Mouse (Mus musculus): ENCODE measurements around the gene Scaf1. TPM values are rescaled to one million over a fixed set of nuclear protein-coding genes. Genes with fewer than 3 reads are reported as not detected.

Scaf1 gene
- total RNA-seq, 1 experiment, result 39.2 TPM

- H3K36me3 ChIP-seq (ENCODE audit: control insufficient read depth, insufficient read depth, low read length, poor library complexity, severe bottlenecking), result no peaks in the 10 kb centered on the region
- in situ Hi-C loops (cut with MboI; ENCODE audit: low sequenced_read_pairs in 2 of 2, unreplicated experiment in 2 of 2), result no loop called here
- H3K9ac ChIP-seq (ENCODE audit: insufficient read depth, low read depth, low read length, poor library complexity, severe bottlenecking), result no peak overlapping the region
- no peaks in the 10 kb centered on the region for H3K9me3 ChIP-seq (ENCODE audit: control insufficient read depth, insufficient read depth, low read depth, low read length)
- peaks cover 0 to 19% of the 10 kb centered on the region in 2 experiments; a peak in 2 of 4 replicates for H3K4me1 ChIP-seq (ENCODE audit: control insufficient read depth in 2 of 2, insufficient read depth in 2 of 2, low read length in 2 of 2, poor library complexity in 1 of 2)
- H3K27ac ChIP-seq (ENCODE audit: insufficient read depth, low read depth, low read length, poor library complexity, severe bottlenecking), result no peak overlapping the region
- no peak overlapping the region for H3K4me3 ChIP-seq (ENCODE audit: insufficient read depth in 1 of 2, low read depth in 1 of 2, low read length in 2 of 2, poor library complexity in 1 of 2, severe bottlenecking in 1 of 2)
- DNase-seq (ENCODE audit: low read depth, low spot score), result no peak
- TF ChIP-seq CHD2 (IDR thresholded peaks at IDR 0.05; ENCODE audit: low read depth, low read length) (no peak), HCFC1 (IDR thresholded peaks at IDR 0.05; ENCODE audit: borderline replicate concordance, insufficient read depth, low read length) (no peak), MAFK (IDR thresholded peaks at IDR 0.05; ENCODE audit: insufficient read depth, low read depth, low read length) (no peak), ZNF384 (IDR thresholded peaks at IDR 0.05; ENCODE audit: low read depth, low read length) (no peak), ZC3H11A (IDR thresholded peaks at IDR 0.05; ENCODE audit: borderline replicate concordance, low read depth, low read length) (no peak)
Observed at GRCm38 (mm10) chr7:45020225-45020624, 4.1 kb upstream of the Scaf1 start.

GRCm38 (mm10) chr7:45019031-45019571 is 2.9 kb upstream of the Scaf1 start:
- peaks cover 3 to 15% of the 10 kb centered on the region in 2 experiments; a peak in 3 of 4 replicates for H3K4me1 ChIP-seq (ENCODE audit: control insufficient read depth in 2 of 2, insufficient read depth in 2 of 2, low read length in 2 of 2, poor library complexity in 1 of 2)
- H3K9ac ChIP-seq (ENCODE audit: insufficient read depth, low read depth, low read length, poor library complexity, severe bottlenecking), result 0 out of 2 replicates have a peak overlapping the region, but pooled peaks have one; percentile 14
- H3K36me3 ChIP-seq (ENCODE audit: control insufficient read depth, insufficient read depth, low read length, poor library complexity, severe bottlenecking), result no peaks in the 10 kb centered on the region
- no peak overlapping the region for H3K27ac ChIP-seq (ENCODE audit: insufficient read depth, low read depth, low read length, poor library complexity, severe bottlenecking)
- in situ Hi-C loops (cut with MboI; ENCODE audit: low sequenced_read_pairs in 2 of 2, unreplicated experiment in 2 of 2), result no loop called here
- H3K4me3 ChIP-seq (ENCODE audit: insufficient read depth in 1 of 2, low read depth in 1 of 2, low read length in 2 of 2, poor library complexity in 1 of 2, severe bottlenecking in 1 of 2), result peak overlapping the region in 1 of 2 experiments; percentile 25; a peak in 2 of 4 replicates
- no peaks in the 10 kb centered on the region for H3K9me3 ChIP-seq (ENCODE audit: control insufficient read depth, insufficient read depth, low read depth, low read length)
- no peak for TF ChIP-seq ZC3H11A (IDR thresholded peaks at IDR 0.05; ENCODE audit: borderline replicate concordance, low read depth, low read length)
- DNase-seq (ENCODE audit: low read depth, low spot score), result no peak

- Histone ChIP-seq H3K9ac (ENCODE audit: insufficient read depth, low read depth, low read length, poor library complexity, severe bottlenecking) (peak within 1 kb of the TSS; percentile 64), H3K4me1 (ENCODE audit: control insufficient read depth in 2 of 2, insufficient read depth in 2 of 2, low read length in 2 of 2, poor library complexity in 1 of 2) (peaks cover 3 to 15% of the 10 kb centered on the region in 2 experiments; a peak in 3 of 4 replicates), H3K9me3 (ENCODE audit: control insufficient read depth, insufficient read depth, low read depth, low read length) (no peaks in the 10 kb centered on the region), H3K36me3 (ENCODE audit: control insufficient read depth, insufficient read depth, low read length, poor library complexity, severe bottlenecking) (peaks cover 13% of the 10 kb centered on the region), H3K27ac (ENCODE audit: insufficient read depth, low read depth, low read length, poor library complexity, severe bottlenecking) (no peak within 1 kb of the TSS), H3K4me3 (ENCODE audit: insufficient read depth in 1 of 2, low read depth in 1 of 2, low read length in 2 of 2, poor library complexity in 1 of 2, severe bottlenecking in 1 of 2) (peak within 1 kb of the TSS; percentile 64 to 79)
- in situ Hi-C loops (cut with MboI; ENCODE audit: low sequenced_read_pairs in 2 of 2, unreplicated experiment in 2 of 2), result no loop called here
- TF ChIP-seq MAFK (IDR thresholded peaks at IDR 0.05; ENCODE audit: insufficient read depth, low read depth, low read length) (no peak), ZC3H11A (IDR thresholded peaks at IDR 0.05; ENCODE audit: borderline replicate concordance, low read depth, low read length) (no peak), CHD2 (IDR thresholded peaks at IDR 0.05; ENCODE audit: low read depth, low read length) (no peak), ZNF384 (IDR thresholded peaks at IDR 0.05; ENCODE audit: low read depth, low read length) (no peak), HCFC1 (IDR thresholded peaks at IDR 0.05; ENCODE audit: borderline replicate concordance, insufficient read depth, low read length) (no peak)
- peak; percentile 99 for DNase-seq (ENCODE audit: low read depth, low spot score)
Observed at GRCm38 (mm10) chr7:45017242-45018061, 1.3 kb upstream of the Scaf1 start, which contains the start of gene Rras. TSS of gene Rras (plus strand) at chr7:45017961.

- DNase-seq (ENCODE audit: low read depth, low spot score), result no peak
- Histone ChIP-seq H3K4me3 (ENCODE audit: insufficient read depth in 1 of 2, low read depth in 1 of 2, low read length in 2 of 2, poor library complexity in 1 of 2, severe bottlenecking in 1 of 2) (peak overlapping the region; percentile 59 to 79), H3K36me3 (ENCODE audit: control insufficient read depth, insufficient read depth, low read length, poor library complexity, severe bottlenecking) (peaks cover 20% of the 10 kb centered on the region), H3K4me1 (ENCODE audit: control insufficient read depth in 2 of 2, insufficient read depth in 2 of 2, low read length in 2 of 2, poor library complexity in 1 of 2) (peaks cover 3 to 15% of the 10 kb centered on the region in 2 experiments; a peak in 3 of 4 replicates), H3K9ac (ENCODE audit: insufficient read depth, low read depth, low read length, poor library complexity, severe bottlenecking) (peak overlapping the region; percentile 46), H3K9me3 (ENCODE audit: control insufficient read depth, insufficient read depth, low read depth, low read length) (no peaks in the 10 kb centered on the region), H3K27ac (ENCODE audit: insufficient read depth, low read depth, low read length, poor library complexity, severe bottlenecking) (no peak overlapping the region)
- in situ Hi-C loops (cut with MboI; ENCODE audit: low sequenced_read_pairs in 2 of 2, unreplicated experiment in 2 of 2), result no loop called here
- TF ChIP-seq ZC3H11A (IDR thresholded peaks at IDR 0.05; ENCODE audit: borderline replicate concordance, low read depth, low read length) (no peak), CHD2 (IDR thresholded peaks at IDR 0.05; ENCODE audit: low read depth, low read length) (no peak), ZNF384 (IDR thresholded peaks at IDR 0.05; ENCODE audit: low read depth, low read length) (no peak), HCFC1 (IDR thresholded peaks at IDR 0.05; ENCODE audit: borderline replicate concordance, insufficient read depth, low read length) (no peak)
Observed at GRCm38 (mm10) chr7:45016761-45017160, 598 bp upstream of the Scaf1 start.

Measured in ES-E14 (cell line).